Mouse (Mus musculus) liver, postnatal 0 days (tissue): ENCODE results near the gene Hist1h2bf.

Experiments used
- CTCF ChIP-seq: sonication (generic); IDR thresholded peaks from 2 replicates; pipeline ENCODE4 v1.5.1; 2016; ENCODE audit warnings: antibody characterized with exemption, low read depth
- EP300 ChIP-seq: IDR thresholded peaks from 2 replicates; pipeline ENCODE4 v1.6.1; 2016; ENCODE audit warnings: antibody characterized with exemption, low read depth, mild to moderate bottlenecking

- TF ChIP-seq CTCF = no peak
- no peak for TF ChIP-seq EP300
Measured at GRCm38 (mm10) chr13:23523976-23524375, 50.0 kb downstream of the Hist1h2bf start.
